Mouse (Mus musculus): Measurements from ENCODE around the gene Polr1d.

Polr1d gene

GRCm38 (mm10) chr5:147055572-147056245, 21.1 kb upstream of the Polr1d start:
- DNase-seq: no peak

GRCm38 (mm10) chr5:147056712-147057290, 20.0 kb upstream of the Polr1d start:
- DNase-seq: no peak

GRCm38 (mm10) chr5:147057626-147058414, 19.0 kb upstream of the Polr1d start:
- no peak for DNase-seq

- DNase-seq: no peak
These were observed 18.2 kb upstream of the Polr1d start for GRCm38 (mm10) chr5:147058661-147059060.

GRCm38 (mm10) chr5:147059319-147059718, 17.5 kb upstream of the Polr1d start:
- no peak for DNase-seq

- no peak for DNase-seq
These were observed 16.8 kb upstream of the Polr1d start for GRCm38 (mm10) chr5:147060024-147060423.

GRCm38 (mm10) chr5:147063215-147063661, 13.6 kb upstream of the Polr1d start:
- no peak for DNase-seq

GRCm38 (mm10) chr5:147066129-147066528, 10.7 kb upstream of the Polr1d start:
- no peak for DNase-seq

GRCm38 (mm10) chr5:147066965-147067364, 9.9 kb upstream of the Polr1d start:
- no peak for DNase-seq

- no peak for DNase-seq
These were observed 8.0 kb upstream of the Polr1d start for GRCm38 (mm10) chr5:147068876-147069275.

GRCm38 (mm10) chr5:147070791-147071516, 5.9 kb upstream of the Polr1d start:
- DNase-seq: peak in 1 of 2 experiments; percentile 34

- no peak for DNase-seq
These were observed 5.0 kb upstream of the Polr1d start for GRCm38 (mm10) chr5:147071886-147072285.

- DNase-seq: no peak
These were observed 3.0 kb upstream of the Polr1d start for GRCm38 (mm10) chr5:147073805-147074204.

- DNase-seq: peak; percentile 29 to 47
These were observed 1.5 kb upstream of the Polr1d start for GRCm38 (mm10) chr5:147075103-147076025.

- DNase-seq: peak; percentile 98 to 99
These were observed 638 bp upstream of the Polr1d start, which contains the start of gene Lnx2 for GRCm38 (mm10) chr5:147076026-147076798. Lnx2 (minus strand) TSS chr5:147076586.

GRCm38 (mm10) chr5:147077305-147078034, 620 bp downstream of the Polr1d start:
- DNase-seq: peak; percentile 95 to 97

- DNase-seq: peak; percentile 58 to 69
These were observed 1.5 kb downstream of the Polr1d start for GRCm38 (mm10) chr5:147078110-147078900.

- peak; percentile 34 to 38 for DNase-seq
These were observed 8.5 kb downstream of the Polr1d start for GRCm38 (mm10) chr5:147085201-147085894.

GRCm38 (mm10) chr5:147086816-147087215, 10.0 kb downstream of the Polr1d start:
- no peak for DNase-seq

Measured in kidney, postnatal 4 days (tissue).